Mouse (Mus musculus) lung, postnatal 0 days (tissue): ENCODE data around the gene Traf4.

ENCODE experiments used
- CTCF ChIP-seq: IDR thresholded peaks from 2 replicates; pipeline ENCODE4 v1.5.1; 2016; ENCODE audit warnings: antibody characterized with exemption, mild to moderate bottlenecking
- EP300 ChIP-seq: IDR thresholded peaks from 2 replicates; pipeline ENCODE4 v1.6.1; 2016; ENCODE audit warnings: antibody characterized with exemption, mild to moderate bottlenecking, control low read depth

DNA sequence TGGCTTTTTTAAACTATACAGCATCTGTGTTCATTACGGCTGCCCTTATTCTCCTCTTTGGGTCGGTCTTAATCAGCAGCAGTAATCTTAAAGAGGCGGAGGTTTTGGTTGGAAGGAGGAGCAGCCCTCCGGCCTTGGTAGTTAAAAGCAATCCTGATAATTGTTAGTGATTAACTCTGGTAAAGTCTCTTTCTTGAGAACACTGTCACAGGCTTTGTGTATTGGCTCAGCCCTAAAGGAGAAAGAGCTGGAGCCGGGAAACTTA, 49.3 kb downstream of the Traf4 start:
- TF ChIP-seq CTCF (no peak), EP300 (no peak)
